Mouse (Mus musculus) embryonic facial prominence, embryonic 15.5 days (tissue): ENCODE measurements at regions not wholly inside any gene's neighbourhood (a gene's known extent, or its start where the extent isn't known, plus 50 kb on each side); places are given as distances from the start of the nearest gene placed in this dataset.

Experiments used
- ATAC-seq: fragments of 200-750 bp; cut with Nextera tagmentation; 2 replicates; pipeline ENCODE4 v1.8.0; 2017; ENCODE audit warnings: low read depth, moderate TSS enrichment; ENCODE audit not compliant: insufficient number of reproducible peaks, low FRiP score, low TSS enrichment
- H3K27ac ChIP-seq: fragments of 300-500 bp; sonication (generic); replicated peaks from 2 replicates; pipeline ENCODE4 v1.5.1; 2015; ENCODE audit warnings: mild to moderate bottlenecking, inconsistent platforms
- H3K27me3 ChIP-seq: fragments of 300-500 bp; sonication (generic); 2 replicates; pipeline ENCODE4 v1.6.1; 2015; ENCODE audit warnings: inconsistent platforms
- H3K36me3 ChIP-seq: fragments of 300-500 bp; sonication (generic); 2 replicates; pipeline ENCODE4 v1.6.1; 2015; ENCODE audit warnings: mild to moderate bottlenecking, inconsistent platforms
- H3K4me1 ChIP-seq: fragments of 300-500 bp; sonication (generic); 2 replicates; pipeline ENCODE4 v1.6.1; 2015; ENCODE audit warnings: inconsistent platforms
- H3K4me2 ChIP-seq: fragments of 300-500 bp; sonication (generic); replicated peaks from 2 replicates; pipeline ENCODE4 v1.6.1; 2015; ENCODE audit warnings: mild to moderate bottlenecking, inconsistent platforms
- H3K4me3 ChIP-seq: fragments of 300-500 bp; sonication (generic); replicated peaks from 2 replicates; pipeline ENCODE4 v1.5.1; 2015; ENCODE audit warnings: mild to moderate bottlenecking, inconsistent platforms
- H3K9ac ChIP-seq: fragments of 300-500 bp; sonication (generic); 2 replicates; pipeline ENCODE4 v1.6.1; 2015; ENCODE audit warnings: inconsistent platforms
- H3K9me3 ChIP-seq: fragments of 300-500 bp; sonication (generic); replicated peaks from 2 replicates; pipeline ENCODE4 v1.6.1; 2016; ENCODE audit warnings: inconsistent platforms
- WGBS: fragments of 180-500 bp; shearing (Covaris S2); methylation state at CpG from one replicate; pipeline ENCODE4 v1.1.7; 2015; 5-methylcytosine and 5-hydroxymethylcytosine counted together

DNA sequence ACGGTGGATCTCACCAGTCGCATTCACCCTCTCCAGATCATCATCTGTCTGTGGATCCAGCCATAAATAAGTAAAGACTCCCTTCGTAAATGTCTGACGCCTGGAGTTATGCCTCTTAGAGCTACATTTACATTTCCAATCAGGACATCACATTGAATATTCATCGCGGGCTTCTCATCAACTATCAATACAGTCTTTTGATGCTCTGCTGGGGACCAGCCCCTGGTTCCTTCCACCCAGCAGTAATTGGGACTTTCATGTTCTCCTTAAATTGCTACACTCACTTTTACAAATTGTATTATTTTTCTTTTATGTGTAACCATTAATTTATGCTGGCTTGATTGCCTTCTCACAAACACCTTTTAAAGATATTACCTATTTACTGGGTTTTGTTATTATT, 125.7 kb upstream of the Cnr1 start:
- no peak overlapping the region for H3K9ac ChIP-seq
- H3K9me3 ChIP-seq = no peaks in the 10 kb centered on the region
- WGBS = 89% methylated on average over 6 of the region's 6 CpGs
- no peaks in the 10 kb centered on the region for H3K27me3 ChIP-seq
- no peak overlapping the region for H3K4me3 ChIP-seq
- H3K4me1 ChIP-seq = no peaks in the 10 kb centered on the region
- H3K36me3 ChIP-seq = no peaks in the 10 kb centered on the region
- no peak overlapping the region for H3K27ac ChIP-seq
- H3K4me2 ChIP-seq = no peak overlapping the region
- no peak for ATAC-seq

- H3K4me2 ChIP-seq = no peak overlapping the region
- ATAC-seq = no peak
- no peak overlapping the region for H3K27ac ChIP-seq
- H3K4me1 ChIP-seq = no peaks in the 10 kb centered on the region
- no peaks in the 10 kb centered on the region for H3K9me3 ChIP-seq
- H3K9ac ChIP-seq = no peak overlapping the region
- H3K36me3 ChIP-seq = no peaks in the 10 kb centered on the region
- 34% methylated on average over 6 of the region's 6 CpGs for WGBS
- no peak overlapping the region for H3K4me3 ChIP-seq
- H3K27me3 ChIP-seq = no peaks in the 10 kb centered on the region
These were observed 125.3 kb upstream of the Cnr1 start for GRCm38 (mm10) chr4:33799110-33799509.

GRCm38 (mm10) chr4:33799831-33800230, 124.6 kb upstream of the Cnr1 start:
- no peaks in the 10 kb centered on the region for H3K9me3 ChIP-seq
- ATAC-seq = no peak
- 21% methylated on average over 1 of the region's 1 CpGs for WGBS

DNA sequence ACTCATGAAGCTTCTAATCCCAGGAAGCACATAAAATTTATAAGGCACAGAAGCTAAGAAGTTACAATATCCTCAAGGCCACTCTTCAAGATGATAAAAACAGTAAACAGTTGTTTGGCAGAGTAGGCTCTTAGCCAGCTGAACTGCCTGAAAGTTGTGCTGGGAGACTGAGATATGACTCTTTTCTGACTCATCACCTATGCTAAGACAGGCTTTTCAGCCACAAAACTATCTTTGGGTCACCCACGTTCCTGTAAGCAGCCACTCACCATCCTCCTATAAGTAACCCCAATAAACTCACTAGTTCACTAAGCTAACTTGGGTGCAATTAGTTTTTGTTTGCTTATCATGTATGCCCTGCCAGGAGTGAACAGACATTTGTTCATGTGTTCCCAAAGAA, 112.1 kb upstream of the Cnr1 start:
- H3K27ac ChIP-seq = no peak overlapping the region
- no peaks in the 10 kb centered on the region for H3K36me3 ChIP-seq
- H3K27me3 ChIP-seq = no peaks in the 10 kb centered on the region
- no peak overlapping the region for H3K4me3 ChIP-seq
- 67% methylated on average over 1 of the region's 1 CpGs for WGBS
- no peaks in the 10 kb centered on the region for H3K9me3 ChIP-seq
- no peak for ATAC-seq
- no peak overlapping the region for H3K9ac ChIP-seq
- H3K4me2 ChIP-seq = no peak overlapping the region
- no peaks in the 10 kb centered on the region for H3K4me1 ChIP-seq

More at GRCm38 (mm10) chr4:33799831-33800230, 124.6 kb upstream of the Cnr1 start:
- H3K36me3 ChIP-seq = no peaks in the 10 kb centered on the region
- no peak overlapping the region for H3K4me2 ChIP-seq
- no peaks in the 10 kb centered on the region for H3K4me1 ChIP-seq
- H3K4me3 ChIP-seq = no peak overlapping the region
- H3K9ac ChIP-seq = no peak overlapping the region
- H3K27me3 ChIP-seq = no peaks in the 10 kb centered on the region
- no peak overlapping the region for H3K27ac ChIP-seq

DNA sequence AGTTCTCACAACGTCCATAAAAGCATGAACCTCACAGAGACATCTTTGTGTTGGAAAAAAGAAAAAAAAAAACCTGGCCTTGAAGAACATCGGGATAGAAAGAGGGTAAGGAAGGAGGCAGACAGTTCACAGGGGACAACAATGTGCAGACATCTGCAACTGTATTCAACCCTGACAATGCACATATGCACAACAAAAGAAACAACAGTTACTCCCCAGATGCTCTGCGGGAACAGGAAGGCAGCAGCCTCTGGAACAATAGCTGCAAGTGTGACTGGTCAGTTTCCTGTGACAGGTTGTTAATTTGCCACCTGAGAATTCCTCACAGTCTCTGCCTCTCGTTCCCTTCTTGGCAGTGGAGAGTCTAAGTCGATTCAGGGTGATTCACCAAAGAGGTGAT, 100.5 kb upstream of the Cnr1 start:
- no peaks in the 10 kb centered on the region for H3K36me3 ChIP-seq
- no peaks in the 10 kb centered on the region for H3K4me1 ChIP-seq
- H3K4me3 ChIP-seq = no peak overlapping the region
- no peak overlapping the region for H3K27ac ChIP-seq
- no peak overlapping the region for H3K4me2 ChIP-seq
- WGBS = 5% methylated on average over 5 of the region's 5 CpGs
- H3K9ac ChIP-seq = no peak overlapping the region
- no peaks in the 10 kb centered on the region for H3K27me3 ChIP-seq
- no peaks in the 10 kb centered on the region for H3K9me3 ChIP-seq
- no peak for ATAC-seq

DNA sequence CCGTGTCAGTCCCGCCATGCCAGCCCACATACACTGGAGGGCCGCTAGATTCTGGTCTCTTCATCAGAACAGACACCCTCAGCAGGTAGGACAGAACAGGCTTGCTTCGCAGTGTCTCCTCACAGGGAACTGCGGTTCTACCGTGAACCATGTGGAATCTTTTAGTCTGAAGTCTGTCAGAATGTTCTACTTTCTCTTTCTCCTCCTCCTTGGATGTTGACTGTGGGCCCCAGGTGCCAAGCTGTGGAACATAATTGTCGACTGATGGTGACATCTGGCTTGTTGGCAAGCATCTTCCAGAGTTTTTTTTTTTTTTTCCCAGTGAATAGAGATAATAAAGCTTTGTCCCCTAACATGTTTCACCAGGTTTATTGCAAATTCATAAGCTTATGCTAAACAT, 91.3 kb upstream of the Cnr1 start:
- ATAC-seq = no peak
- Histone ChIP-seq H3K4me2 (no peak overlapping the region), H3K9me3 (no peaks in the 10 kb centered on the region), H3K9ac (no peak overlapping the region), H3K4me1 (no peaks in the 10 kb centered on the region), H3K4me3 (no peak overlapping the region), H3K27me3 (no peaks in the 10 kb centered on the region), H3K36me3 (no peaks in the 10 kb centered on the region), H3K27ac (no peak overlapping the region)
- 77% methylated on average over 7 of the region's 7 CpGs for WGBS

GRCm38 (mm10) chr4:33838436-33838835, 86.0 kb upstream of the Cnr1 start:
- H3K27ac ChIP-seq = no peak overlapping the region
- no peaks in the 10 kb centered on the region for H3K36me3 ChIP-seq
- no peaks in the 10 kb centered on the region for H3K9me3 ChIP-seq
- H3K27me3 ChIP-seq = no peaks in the 10 kb centered on the region
- 75% methylated on average over 6 of the region's 6 CpGs for WGBS
- no peak for ATAC-seq
- no peak overlapping the region for H3K4me2 ChIP-seq
- H3K4me1 ChIP-seq = no peaks in the 10 kb centered on the region
- no peak overlapping the region for H3K4me3 ChIP-seq
- no peak overlapping the region for H3K9ac ChIP-seq

- Histone ChIP-seq H3K27ac (no peak overlapping the region), H3K4me2 (no peak overlapping the region)
- 69% methylated on average over 14 of the region's 14 CpGs for WGBS
These were observed 84.3 kb upstream of the Cnr1 start for GRCm38 (mm10) chr4:33840119-33840518.

DNA sequence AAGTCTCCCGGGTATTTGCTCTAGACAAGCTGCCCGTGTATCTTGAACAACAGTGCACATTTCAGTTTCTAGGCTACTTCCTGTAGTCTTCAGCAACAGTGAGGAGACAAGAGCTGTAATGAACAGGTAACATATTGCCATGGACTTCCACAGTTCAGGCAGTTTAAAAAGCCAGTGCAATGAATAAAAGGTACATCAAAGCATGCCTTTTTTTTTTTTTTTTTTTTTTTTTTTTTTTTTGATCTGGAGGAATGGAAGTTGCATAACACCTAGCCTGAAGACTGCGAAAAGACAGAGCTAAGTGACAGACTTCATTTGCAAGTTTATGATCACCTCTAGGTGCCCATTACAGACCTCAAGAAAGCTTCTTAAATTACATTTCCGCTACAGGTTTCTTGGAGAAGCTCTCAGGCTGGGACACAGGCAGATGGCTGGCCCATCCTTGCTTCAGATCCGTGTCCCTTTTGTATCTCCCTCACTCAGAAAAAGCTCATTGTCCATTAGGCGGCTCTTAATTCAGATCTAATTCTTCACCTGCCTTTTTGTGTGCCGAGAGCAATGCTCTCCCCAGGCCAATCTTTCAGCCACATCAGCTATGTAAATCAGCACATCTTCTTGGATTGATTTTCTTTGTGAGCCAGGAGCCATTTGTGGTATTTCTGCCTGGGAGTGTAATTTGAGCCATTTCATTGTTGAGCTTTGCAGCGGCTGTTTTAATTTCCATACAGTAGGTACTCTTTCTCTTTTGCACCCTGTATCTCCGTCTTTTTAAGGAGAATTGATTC, 78.6 kb upstream of the Cnr1 start:
- Histone ChIP-seq H3K9me3 (no peaks in the 10 kb centered on the region), H3K27me3 (no peaks in the 10 kb centered on the region), H3K4me3 (no peak overlapping the region), H3K4me2 (no peak overlapping the region), H3K4me1 (no peaks in the 10 kb centered on the region), H3K9ac (no peak overlapping the region), H3K36me3 (no peaks in the 10 kb centered on the region), H3K27ac (no peak overlapping the region)
- no peak for ATAC-seq
- WGBS = 25% methylated on average over 9 of the region's 9 CpGs

More at GRCm38 (mm10) chr4:33840119-33840518, 84.3 kb upstream of the Cnr1 start:
- Histone ChIP-seq H3K4me1 (no peaks in the 10 kb centered on the region), H3K36me3 (no peaks in the 10 kb centered on the region), H3K9ac (no peak overlapping the region), H3K9me3 (no peaks in the 10 kb centered on the region), H3K4me3 (no peak overlapping the region), H3K27me3 (no peaks in the 10 kb centered on the region)
- ATAC-seq = no peak

- Histone ChIP-seq H3K4me3 (no peak overlapping the region), H3K9ac (no peak overlapping the region), H3K27ac (no peak overlapping the region), H3K27me3 (no peaks in the 10 kb centered on the region), H3K36me3 (no peaks in the 10 kb centered on the region), H3K4me2 (no peak overlapping the region), H3K4me1 (no peaks in the 10 kb centered on the region), H3K9me3 (no peaks in the 10 kb centered on the region)
- ATAC-seq = no peak
- WGBS = 77% methylated on average over 7 of the region's 7 CpGs
These were observed 74.1 kb upstream of the Cnr1 start for GRCm38 (mm10) chr4:33850249-33850648.

GRCm38 (mm10) chr4:33852294-33852693, 72.1 kb upstream of the Cnr1 start:
- H3K36me3 ChIP-seq = no peaks in the 10 kb centered on the region
- H3K9me3 ChIP-seq = no peaks in the 10 kb centered on the region
- no peak overlapping the region for H3K4me2 ChIP-seq
- H3K4me1 ChIP-seq = no peaks in the 10 kb centered on the region
- no peak for ATAC-seq
- 87% methylated on average over 5 of the region's 5 CpGs for WGBS
- no peak overlapping the region for H3K9ac ChIP-seq
- no peak overlapping the region for H3K27ac ChIP-seq
- H3K27me3 ChIP-seq = no peaks in the 10 kb centered on the region
- H3K4me3 ChIP-seq = no peak overlapping the region

GRCm38 (mm10) chr4:33855112-33855511, 69.3 kb upstream of the Cnr1 start:
- H3K9me3 ChIP-seq = no peaks in the 10 kb centered on the region
- H3K4me1 ChIP-seq = no peaks in the 10 kb centered on the region
- no peak overlapping the region for H3K27ac ChIP-seq
- H3K36me3 ChIP-seq = no peaks in the 10 kb centered on the region
- no peak overlapping the region for H3K4me3 ChIP-seq
- no peaks in the 10 kb centered on the region for H3K27me3 ChIP-seq
- H3K9ac ChIP-seq = no peak overlapping the region
- no peak overlapping the region for H3K4me2 ChIP-seq
- ATAC-seq = no peak
